Mouse (Mus musculus) spleen, adult 2 months (tissue): ENCODE measurements around the gene 1600015I10Rik. TPM values are rescaled to one million over a fixed set of nuclear protein-coding genes. Genes with fewer than 3 reads are reported as not detected.
"Not testable (repeated sequence)": the region's sequence is repeated elsewhere in the genome, so short reads cannot be mapped to it uniquely, and the experiment has no call there.

ENCODE experiments used
- DNase-seq, 2 experiments: peaks; one replicate each; pipeline versions ENCODE4 v3.0.0 to v3.0.0-alpha.2; 2012 to 2021; ENCODE audit warnings: low spot score in 2 of 2, low read depth in 1 of 2
- H3K27ac ChIP-seq: fragments of 200-500 bp; 2 replicates; pipeline ENCODE4 v1.5.1; 2012; ENCODE audit warnings: low read length, inconsistent platforms; ENCODE audit not compliant: insufficient read depth
- H3K27me3 ChIP-seq: fragments of 200-500 bp; 2 replicates; pipeline ENCODE4 v1.6.1; 2012; ENCODE audit warnings: mild to moderate bottlenecking, moderate library complexity, low read length, inconsistent platforms; ENCODE audit not compliant: control insufficient read depth, insufficient read depth
- H3K36me3 ChIP-seq: fragments of 200-500 bp; 2 replicates; pipeline ENCODE4 v1.6.1; 2012; ENCODE audit warnings: mild to moderate bottlenecking, low read length, inconsistent platforms; ENCODE audit not compliant: control insufficient read depth, insufficient read depth
- H3K4me1 ChIP-seq: fragments of 200-500 bp; 2 replicates; pipeline ENCODE4 v1.6.1; 2011; ENCODE audit warnings: inconsistent platforms; ENCODE audit not compliant: control insufficient read depth, insufficient read depth, insufficient read length
- H3K4me3 ChIP-seq: fragments of 200-500 bp; 2 replicates; pipeline ENCODE4 v1.5.1; 2011; ENCODE audit warnings: mild to moderate bottlenecking, inconsistent platforms; ENCODE audit not compliant: insufficient read depth, insufficient read length; ENCODE audit errors: extremely low read depth
- CTCF ChIP-seq: fragments of 200-500 bp; IDR thresholded peaks from 2 replicates; pipeline ENCODE4 v1.5.1; 2011; ENCODE audit warnings: mild to moderate bottlenecking, inconsistent platforms; ENCODE audit not compliant: insufficient read depth, insufficient read length, insufficient replicate concordance; ENCODE audit errors: extremely low read depth
- POLR2A ChIP-seq: fragments of 200-500 bp; IDR thresholded peaks from 2 replicates; pipeline ENCODE4 v1.6.1; 2011; ENCODE audit warnings: low read depth, low read length, inconsistent platforms
- WGBS: fragments of 180-500 bp; shearing (Covaris S2); methylation state at CpG from one replicate; pipeline ENCODE4 v1.1.7; 2018; 5-methylcytosine and 5-hydroxymethylcytosine counted together
- polyA plus RNA-seq: library from polyadenylated mRNA; depleted of rRNA; stranded (reverse); fragments of >200 nt; gene quantifications from 2 replicates; pipeline ENCODE4 v1.2.3, GENCODE M21; 2012

The 1600015I10Rik gene
- polyA plus RNA-seq, 1 experiment = not detected

DNA sequence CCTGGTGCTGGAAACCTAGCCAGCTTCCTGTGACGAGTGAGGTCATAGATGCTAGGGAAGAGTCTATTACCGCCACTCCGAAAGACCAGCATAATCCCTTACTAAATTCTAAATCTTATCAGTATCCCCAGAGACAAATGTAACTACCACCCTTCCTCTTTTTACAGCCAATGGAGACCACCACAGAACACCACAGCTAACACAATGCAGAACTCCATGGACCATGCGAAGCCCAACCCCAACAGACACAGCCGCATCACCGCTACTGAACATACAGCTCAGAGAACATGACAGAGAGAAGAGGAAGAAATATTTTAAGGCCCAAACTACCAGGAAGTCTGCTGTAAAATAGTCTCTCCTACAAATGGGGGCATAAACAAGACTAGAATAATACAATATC, 21.9 kb downstream of the 1600015I10Rik start:
- no peak overlapping the region for H3K27ac ChIP-seq
- TF ChIP-seq CTCF = no peak
- TF ChIP-seq POLR2A = no peak

GRCm38 (mm10) chr6:48953220-48953619, 23.5 kb downstream of the 1600015I10Rik start:
- DNase-seq = no peak
- TF ChIP-seq CTCF (no peak), POLR2A (no peak)

More for the DNA sequence above, 21.9 kb downstream of the 1600015I10Rik start:
- no peak overlapping the region for H3K4me3 ChIP-seq
- 40% methylated on average over 6 of the region's 6 CpGs for WGBS
- H3K4me1 ChIP-seq = no peaks in the 10 kb centered on the region
- DNase-seq = no peak
- no peaks in the 10 kb centered on the region for H3K36me3 ChIP-seq
- no peaks in the 10 kb centered on the region for H3K27me3 ChIP-seq

DNA sequence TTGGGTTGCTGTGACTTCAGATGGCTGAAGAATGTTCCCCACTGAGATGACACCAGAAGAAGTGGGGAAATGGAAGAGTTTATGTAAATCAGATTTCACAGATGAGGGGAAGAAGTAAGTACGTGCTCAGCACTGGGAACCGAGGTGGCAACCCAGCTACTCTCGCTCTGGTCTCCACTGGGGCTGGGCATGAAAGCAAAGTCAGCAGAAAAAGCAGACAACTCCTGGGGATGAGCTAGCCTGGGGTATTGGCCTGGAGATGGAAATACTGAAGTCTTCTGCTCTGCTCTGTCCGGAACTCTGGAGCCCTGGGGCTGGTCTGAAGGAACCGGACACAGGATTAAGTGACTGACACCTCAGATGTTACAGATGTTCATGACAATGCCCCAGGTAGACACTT, 24.5 kb downstream of the 1600015I10Rik start:
- Histone ChIP-seq H3K4me1 (no peaks in the 10 kb centered on the region), H3K4me3 (no peak overlapping the region), H3K27me3 (no peaks in the 10 kb centered on the region), H3K27ac (no peak overlapping the region), H3K36me3 (no peaks in the 10 kb centered on the region)
- no peak for DNase-seq
- TF ChIP-seq POLR2A = no peak
- no peak for TF ChIP-seq CTCF
- WGBS = 84% methylated on average over 5 of the region's 5 CpGs

More at GRCm38 (mm10) chr6:48953220-48953619, 23.5 kb downstream of the 1600015I10Rik start:
- Histone ChIP-seq H3K4me1 (no peaks in the 10 kb centered on the region), H3K27ac (no peak overlapping the region), H3K4me3 (no peak overlapping the region), H3K27me3 (no peaks in the 10 kb centered on the region), H3K36me3 (no peaks in the 10 kb centered on the region)
- 80% methylated on average over 5 of the region's 5 CpGs for WGBS

- peak in 1 of 2 experiments; percentile 13 for DNase-seq
- Histone ChIP-seq H3K36me3 (no peaks in the 10 kb centered on the region), H3K4me3 (no peak overlapping the region), H3K4me1 (no peaks in the 10 kb centered on the region), H3K27me3 (no peaks in the 10 kb centered on the region), H3K27ac (no peak overlapping the region)
- TF ChIP-seq CTCF = no peak
- TF ChIP-seq POLR2A = no peak
- 20% methylated on average over 1 of the region's 1 CpGs for WGBS
These were observed 25.3 kb downstream of the 1600015I10Rik start for GRCm38 (mm10) chr6:48954946-48955345.

- Histone ChIP-seq H3K27me3 (no peaks in the 10 kb centered on the region), H3K4me1 (no peaks in the 10 kb centered on the region), H3K36me3 (no peaks in the 10 kb centered on the region), H3K4me3 (no peak overlapping the region), H3K27ac (no peak overlapping the region)
- 47% methylated on average over 4 of the region's 4 CpGs for WGBS
- TF ChIP-seq POLR2A = no peak
- TF ChIP-seq CTCF = no peak
- DNase-seq = no peak
These were observed 27.1 kb downstream of the 1600015I10Rik start for GRCm38 (mm10) chr6:48956785-48957184.

DNA sequence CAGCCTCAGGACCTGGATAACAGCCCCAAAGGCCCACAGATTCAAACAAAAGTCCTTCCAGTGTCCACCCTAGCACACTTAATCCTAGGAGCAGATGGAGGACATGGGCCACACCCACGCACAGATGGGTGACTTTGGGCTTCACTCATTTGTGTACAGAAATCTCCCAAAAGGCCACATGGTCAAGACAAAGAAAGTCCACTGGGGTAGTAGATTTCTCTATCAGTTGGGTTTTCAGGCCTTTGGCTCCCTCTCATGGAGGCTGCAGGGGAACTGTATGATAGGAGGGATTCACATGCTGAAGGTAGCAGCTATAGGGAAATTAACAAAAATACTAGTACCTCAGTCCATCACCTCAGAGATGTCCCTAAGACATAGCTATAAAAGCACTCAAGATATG, 28.4 kb downstream of the 1600015I10Rik start:
- Histone ChIP-seq H3K36me3 (no peaks in the 10 kb centered on the region), H3K4me1 (no peaks in the 10 kb centered on the region), H3K27me3 (no peaks in the 10 kb centered on the region), H3K4me3 (no peak overlapping the region), H3K27ac (no peak overlapping the region)
- DNase-seq = no peak
- no peak for TF ChIP-seq CTCF
- WGBS = 82% methylated on average over 1 of the region's 1 CpGs

- WGBS = 41% methylated on average over 7 of the region's 7 CpGs
- H3K36me3 ChIP-seq, H3K27ac ChIP-seq, H3K4me1 ChIP-seq, H3K4me3 ChIP-seq, H3K27me3 ChIP-seq, DNase-seq: not testable (repeated sequence)
These were observed 29.5 kb downstream of the 1600015I10Rik start for GRCm38 (mm10) chr6:48959151-48959550.

GRCm38 (mm10) chr6:48966696-48967095, 37.0 kb downstream of the 1600015I10Rik start:
- DNase-seq, H3K36me3 ChIP-seq, H3K27ac ChIP-seq, H3K4me3 ChIP-seq, H3K27me3 ChIP-seq, H3K4me1 ChIP-seq: not testable (repeated sequence)
- WGBS = 88% methylated on average over 5 of the region's 5 CpGs
